Mouse (Mus musculus) megakaryocyte, adult 5-6 weeks (primary cell): Measurements from ENCODE around the gene Gdpd5. TPM values are rescaled to one million over a fixed set of nuclear protein-coding genes. Genes with fewer than 3 reads are reported as not detected.
A peak's percentile ranks its signal among the peaks of the same experiment; 100 is the strongest.
"Not testable (repeated sequence)": the region's sequence is repeated elsewhere in the genome, so short reads cannot be mapped to it uniquely, and the experiment has no call there.

Experiments used
- ATAC-seq: 2 replicates; pipeline ENCODE4 v1.8.0; 2016; ENCODE audit warnings: mild to moderate bottlenecking, inconsistent platforms; ENCODE audit not compliant: poor library complexity, severe bottlenecking
- total RNA-seq, 2 experiments: library from RNA; stranded (forward) in 1 of 2; stranded (reverse) in 1 of 2; fragments of 153-499, 151-499 nt in 1 of 2; fragments of 221-1000, 200-1000 nt in 1 of 2; gene quantifications; 2 replicates each; pipeline versions ENCODE4 v1.2.3 to v1.2.4; 2015 to 2017

The Gdpd5 gene
- total RNA-seq, 2 experiments from 2014 or later = 0.70 to 3.5 TPM

DNA sequence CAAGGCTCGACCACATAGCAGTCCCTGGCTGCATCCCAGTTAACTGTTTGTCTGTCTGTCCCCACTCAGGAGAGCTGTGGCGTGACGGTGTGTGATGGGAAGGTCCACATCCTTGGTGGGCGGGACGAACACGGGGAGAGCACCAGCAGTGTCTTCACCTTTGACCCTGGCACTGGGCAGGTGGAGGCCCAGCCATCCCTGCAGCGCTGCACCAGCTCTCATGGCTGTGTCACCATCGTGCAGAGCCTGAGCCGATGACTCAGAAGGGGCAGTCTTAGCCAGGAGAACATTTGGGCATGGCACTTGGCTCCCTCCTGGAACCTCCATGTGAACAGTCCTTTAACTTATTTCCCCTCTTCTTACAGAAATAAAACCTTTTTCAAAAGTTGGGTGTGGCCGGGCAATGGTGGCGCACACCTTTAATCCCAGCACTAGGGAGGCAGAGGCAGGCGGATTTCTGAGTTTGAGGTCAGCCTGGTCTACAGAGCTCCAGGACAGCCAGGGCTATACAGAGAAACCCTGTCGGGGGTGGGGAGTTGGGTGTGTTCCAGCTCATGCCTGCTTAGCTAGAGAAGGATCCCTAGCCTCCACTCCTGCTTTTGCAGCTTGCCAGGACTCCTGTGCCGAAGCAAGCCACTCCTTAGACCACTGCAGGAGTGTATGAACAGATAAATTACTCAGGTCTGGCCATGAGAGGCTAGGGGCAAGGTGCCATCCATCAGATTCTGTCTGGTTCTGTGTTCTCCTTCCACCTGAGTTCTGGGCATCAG lies 92.6 kb downstream of the Gdpd5 start:
- ATAC-seq = no peak

DNA sequence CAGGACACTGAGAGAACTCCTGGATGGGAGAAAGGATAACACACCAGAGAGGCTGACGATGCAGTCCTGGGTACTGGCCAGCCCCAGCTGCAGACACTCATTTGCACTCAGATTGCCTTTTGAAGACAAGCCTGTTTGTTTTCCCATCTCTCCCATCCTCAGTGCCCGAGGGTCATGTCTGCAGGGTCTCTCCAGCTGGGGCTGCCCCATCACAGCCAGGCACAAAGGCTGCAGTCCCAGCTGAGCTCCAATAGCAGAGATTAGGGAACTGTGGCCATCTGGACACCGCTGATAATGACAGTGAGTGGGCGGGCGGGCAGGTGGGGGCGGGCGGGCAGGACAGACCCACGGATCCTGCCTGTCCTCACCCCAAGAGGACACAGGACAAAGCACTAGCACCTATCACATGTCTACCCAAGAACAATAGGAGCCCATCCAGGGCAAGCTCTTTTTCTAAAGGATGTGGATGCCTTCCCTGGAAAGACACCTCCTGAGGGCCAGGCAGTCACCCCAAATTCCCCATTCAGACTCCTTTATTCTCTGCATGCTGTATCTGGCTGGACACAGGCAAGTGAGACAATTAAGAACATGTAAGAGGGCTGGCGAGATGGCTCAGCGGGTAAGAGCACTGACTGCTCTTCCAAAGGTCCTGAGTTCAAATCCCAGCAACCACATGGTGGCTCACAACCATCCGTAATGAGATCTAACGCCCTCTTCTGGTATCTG lies 93.8 kb downstream of the Gdpd5 start:
- ATAC-seq = no peak

DNA sequence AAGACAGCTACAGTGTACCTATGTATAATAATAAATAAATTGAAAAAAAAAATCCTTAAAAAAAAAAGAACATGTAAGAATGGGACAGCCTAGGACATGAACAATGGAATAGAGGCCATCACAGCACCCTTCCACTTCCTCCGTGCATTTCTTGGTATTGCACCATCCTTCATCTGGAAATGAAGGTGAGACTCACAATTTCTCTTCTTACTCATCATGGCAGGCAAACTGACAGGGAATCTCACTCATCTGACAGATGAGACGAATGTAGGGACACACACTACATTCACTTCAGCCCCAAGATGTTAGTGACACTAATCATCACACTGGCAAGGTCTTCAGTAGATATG lies 94.3 kb downstream of the Gdpd5 start:
- ATAC-seq = no peak

DNA sequence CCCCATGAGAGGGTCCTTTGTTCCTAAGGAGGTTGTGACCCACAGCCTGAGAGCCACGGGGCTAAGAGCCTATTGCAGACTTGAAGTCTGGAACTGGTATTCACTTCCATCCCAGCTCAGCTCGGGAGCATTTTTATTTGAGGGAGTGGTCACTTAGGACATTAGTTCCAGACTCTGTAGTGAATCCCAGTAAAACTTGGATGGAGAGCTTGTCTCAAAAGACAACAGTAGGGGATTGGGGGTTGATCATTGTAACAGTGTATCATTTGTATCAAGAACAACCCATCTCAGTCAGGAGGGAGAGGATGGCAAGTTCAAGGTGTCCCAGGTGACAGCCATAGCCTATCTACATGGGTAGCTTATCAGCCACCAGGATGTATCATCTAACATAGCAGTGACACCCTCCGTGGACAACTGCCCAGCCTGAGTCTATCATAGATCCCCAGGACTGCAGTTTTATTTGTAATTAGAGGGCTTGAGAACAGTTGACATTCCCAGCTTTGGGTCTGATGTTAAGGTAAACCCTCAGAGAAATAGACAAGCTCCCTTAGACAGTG lies 95.4 kb downstream of the Gdpd5 start:
- ATAC-seq = no peak

DNA sequence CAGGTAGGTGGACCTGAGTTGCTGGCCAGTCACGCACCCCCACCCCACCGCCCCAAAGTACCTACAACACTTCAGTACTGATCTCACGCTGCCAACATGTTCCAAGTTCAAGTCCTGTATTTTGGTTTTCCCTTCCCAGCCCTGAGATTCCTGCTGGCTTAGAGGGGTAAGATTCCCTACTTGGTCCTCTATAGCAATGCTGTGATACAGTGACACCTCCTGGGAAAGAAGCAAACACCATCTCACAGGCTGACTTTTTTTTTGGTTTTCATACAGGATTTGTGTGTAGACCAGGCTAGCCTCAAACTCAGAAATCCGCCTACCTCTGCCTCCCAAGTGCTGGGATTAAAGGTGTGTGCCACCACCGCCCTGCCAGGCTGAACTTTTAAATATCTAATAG lies 96.0 kb downstream of the Gdpd5 start:
- ATAC-seq = no peak

DNA sequence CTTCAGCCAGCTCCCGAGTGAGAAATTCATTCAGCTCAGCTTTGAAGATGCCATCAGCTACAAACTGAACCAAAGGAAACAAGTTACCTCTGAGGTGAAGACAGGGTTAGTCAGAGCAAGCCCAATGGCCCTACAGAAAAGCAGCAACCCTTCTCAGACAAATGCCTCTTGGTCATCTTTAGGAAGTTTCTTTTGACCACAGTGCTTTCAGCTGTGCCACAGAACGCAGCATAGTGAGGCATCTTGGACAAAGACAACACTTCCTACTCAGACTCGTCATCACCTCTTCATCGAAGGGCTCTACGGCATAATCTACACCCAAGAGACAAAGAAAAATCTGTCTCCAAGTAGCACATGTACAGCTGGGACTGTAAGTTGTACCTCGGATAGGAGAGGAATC lies 101.4 kb downstream of the Gdpd5 start:
- no peak for ATAC-seq

DNA sequence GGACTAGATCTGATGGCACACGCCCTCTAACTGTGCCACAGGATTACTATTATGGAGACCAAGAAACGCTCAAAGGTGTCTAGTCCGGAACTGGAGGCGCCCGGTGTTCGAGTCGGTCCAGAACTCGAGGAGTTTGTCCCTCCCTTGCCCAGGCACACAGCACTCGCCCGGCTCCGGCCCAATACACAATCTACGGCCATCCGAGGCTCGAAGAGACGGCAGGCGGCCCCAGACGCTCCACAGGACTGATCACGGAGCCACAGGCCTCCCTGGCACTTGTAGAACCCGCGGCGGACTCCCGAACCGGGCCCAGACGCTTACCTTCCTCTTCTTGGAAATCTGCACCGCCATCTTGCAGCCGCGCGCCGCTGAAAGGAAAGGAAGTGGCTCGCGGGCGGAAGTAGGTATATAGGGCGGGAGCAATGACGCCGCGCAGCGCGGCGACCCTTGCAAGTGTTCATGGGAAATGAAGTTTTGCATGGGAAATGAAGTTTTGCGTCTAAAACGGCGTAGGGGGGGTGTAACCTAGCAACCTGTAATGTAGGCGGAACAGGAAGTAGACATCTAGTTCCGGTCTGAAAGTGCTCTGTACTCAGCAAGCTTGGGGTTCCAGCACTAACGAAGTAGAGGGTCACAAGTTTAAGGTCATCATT lies 102.2 kb downstream of the Gdpd5 start, which contains the start of gene Rps3:
Gene Rps3, minus strand, starts transcription at position 468 of the 653 bp plus-strand sequence.
- ATAC-seq = peak; percentile 97

DNA sequence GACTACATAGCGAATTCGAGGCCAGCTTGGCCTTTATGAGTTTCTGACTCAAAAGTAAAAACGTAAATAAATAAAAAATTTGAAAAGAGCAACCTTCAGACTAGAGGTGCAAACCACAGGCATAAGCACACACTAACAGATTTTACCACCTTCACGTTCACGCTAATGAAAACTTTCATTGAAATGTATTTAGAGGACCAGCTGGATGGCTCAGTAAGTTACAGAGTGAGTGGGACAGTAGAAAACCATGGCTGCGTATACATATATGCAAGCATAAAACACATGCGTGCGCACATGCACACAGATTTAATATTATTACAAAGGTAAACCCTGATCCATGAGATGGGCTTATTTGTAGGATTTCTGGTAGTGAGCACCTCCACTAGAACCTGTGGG lies 102.7 kb downstream of the Gdpd5 start:
- 0 out of 2 replicates have a peak, but pooled peaks have one; percentile 1 for ATAC-seq

DNA sequence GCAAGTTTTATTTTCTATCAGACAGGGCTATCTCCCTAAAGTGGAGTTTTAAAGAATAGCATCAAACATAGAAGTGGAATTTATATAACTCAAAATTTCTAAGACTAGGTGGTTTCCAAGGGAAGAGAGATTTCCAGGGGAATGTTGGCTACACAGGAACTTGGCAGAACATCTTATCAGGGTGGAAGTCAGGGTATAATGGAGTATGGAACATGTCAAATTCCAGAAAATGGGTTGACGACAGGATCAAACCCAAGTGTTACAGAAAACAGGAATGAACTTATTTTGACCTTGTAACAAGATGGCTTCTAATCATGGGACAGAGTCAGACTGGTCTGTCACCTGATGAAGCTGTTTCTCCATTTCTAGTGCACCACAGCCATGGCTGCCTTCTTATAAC lies 103.5 kb downstream of the Gdpd5 start:
- ATAC-seq = no peak

DNA sequence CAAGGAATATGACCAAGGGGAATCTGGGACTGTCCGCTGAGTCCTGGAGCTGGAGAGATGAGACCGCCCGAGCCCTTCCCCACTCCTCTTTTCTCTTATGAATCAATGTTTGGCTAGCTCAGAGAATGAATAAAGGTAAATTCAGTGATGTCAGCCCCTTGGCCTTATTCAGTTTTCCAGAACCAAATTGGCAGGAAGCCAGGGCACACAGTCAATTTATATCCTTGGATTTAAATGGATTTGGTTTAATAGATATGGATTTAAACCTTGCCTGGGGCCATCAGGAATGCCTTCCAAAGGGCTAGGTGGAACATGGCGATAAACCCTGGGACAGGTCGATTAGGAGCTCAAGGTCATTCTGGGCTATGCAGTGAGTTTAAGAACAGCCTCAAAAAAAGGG lies 108.5 kb downstream of the Gdpd5 start:
- ATAC-seq = no peak

DNA sequence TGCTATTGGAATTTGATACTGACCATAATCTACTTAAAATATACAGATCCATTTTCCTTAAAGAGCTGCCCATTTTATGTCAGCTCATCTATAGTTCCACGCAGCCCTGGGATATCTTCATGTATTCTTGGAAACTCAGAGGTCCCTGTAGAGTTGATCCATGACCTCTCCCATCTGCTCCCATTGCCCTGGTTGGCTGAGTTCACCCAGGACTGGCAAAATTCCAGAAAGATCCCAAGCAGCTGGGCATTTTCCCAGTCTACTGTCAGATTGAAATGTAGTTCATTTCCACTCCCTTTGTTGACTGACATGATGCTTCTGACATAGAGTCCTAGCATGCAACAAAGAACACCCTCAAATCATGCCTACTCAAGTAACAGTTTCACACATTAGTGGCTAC lies 117.9 kb downstream of the Gdpd5 start:
- ATAC-seq = no peak

DNA sequence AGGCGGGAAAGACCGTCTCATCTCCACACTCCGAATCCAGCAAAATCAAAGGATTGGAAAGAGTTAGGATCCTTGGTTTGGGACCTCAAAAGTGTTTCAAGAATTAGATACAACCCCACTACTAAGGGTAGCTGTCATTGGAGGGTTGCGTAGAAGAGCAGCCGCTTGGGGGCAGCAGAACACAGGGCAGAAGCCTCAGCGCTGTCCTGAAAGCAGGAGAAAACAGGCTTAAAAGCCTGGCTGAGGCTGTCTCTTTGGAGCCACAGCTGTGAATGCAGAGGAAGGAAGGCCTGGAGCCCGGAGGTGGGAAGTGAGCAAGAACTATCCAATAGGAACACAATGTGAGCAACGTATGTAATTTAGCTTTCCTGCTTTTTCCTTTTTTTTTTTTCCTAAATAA lies 119.0 kb downstream of the Gdpd5 start:
- peak; percentile 96 for ATAC-seq

DNA sequence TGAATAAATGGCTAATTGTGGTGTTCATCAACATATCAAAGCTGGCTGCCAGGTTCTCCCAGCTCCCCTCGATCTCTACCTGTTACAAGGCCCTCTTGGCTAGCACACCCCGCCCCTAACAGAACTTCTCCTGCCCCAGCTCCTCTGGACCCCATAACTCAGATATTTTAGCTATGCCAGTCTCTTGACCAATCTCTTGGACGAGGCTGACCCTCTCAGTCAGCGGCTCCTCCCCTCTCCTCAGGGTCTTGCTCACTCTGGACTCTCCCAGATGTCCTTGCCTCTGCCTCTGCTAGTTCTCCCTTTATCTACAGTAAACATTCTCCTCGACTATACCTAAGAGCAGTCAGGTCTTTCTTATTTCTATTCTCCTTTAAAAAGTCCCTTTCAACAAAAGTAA lies 119.4 kb downstream of the Gdpd5 start:
- no peak for ATAC-seq

DNA sequence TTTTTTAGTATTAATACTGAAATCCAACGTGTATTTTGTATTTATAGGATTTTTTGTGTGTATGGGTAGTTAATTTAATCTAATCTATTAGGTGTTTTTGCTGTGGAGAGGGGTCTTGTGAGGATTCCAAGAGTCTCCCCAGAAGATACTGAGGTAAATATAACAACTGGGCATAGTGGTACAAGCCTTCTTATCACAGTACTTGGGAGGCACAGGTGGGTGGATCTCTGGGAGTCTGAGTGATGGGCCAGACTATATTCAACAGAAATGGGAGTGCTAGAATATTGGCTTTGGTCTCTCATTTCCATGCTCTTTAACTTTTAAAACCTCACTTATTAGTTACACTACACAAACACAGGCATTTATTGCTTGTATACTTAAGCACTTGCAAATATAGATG lies 119.9 kb downstream of the Gdpd5 start:
- ATAC-seq = no peak

DNA sequence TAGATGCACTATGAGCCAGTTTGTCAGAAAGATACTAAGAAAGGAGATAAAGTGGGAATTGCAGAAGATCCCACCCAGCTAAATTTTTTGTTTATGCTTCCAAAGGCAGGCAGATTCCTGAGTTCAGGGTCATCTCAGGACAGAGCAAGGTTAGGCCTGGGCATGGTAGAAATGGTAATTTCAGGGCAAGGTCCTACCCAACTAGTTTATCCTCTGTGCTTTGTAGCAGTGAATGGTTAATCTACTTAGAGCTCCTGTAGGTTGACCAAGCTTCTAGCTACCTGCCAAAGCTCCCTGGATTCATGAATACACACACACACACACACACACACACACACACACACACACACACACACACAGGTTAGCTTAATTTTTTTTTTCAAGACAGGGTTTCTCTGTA lies 123.3 kb downstream of the Gdpd5 start:
- no peak for ATAC-seq

DNA sequence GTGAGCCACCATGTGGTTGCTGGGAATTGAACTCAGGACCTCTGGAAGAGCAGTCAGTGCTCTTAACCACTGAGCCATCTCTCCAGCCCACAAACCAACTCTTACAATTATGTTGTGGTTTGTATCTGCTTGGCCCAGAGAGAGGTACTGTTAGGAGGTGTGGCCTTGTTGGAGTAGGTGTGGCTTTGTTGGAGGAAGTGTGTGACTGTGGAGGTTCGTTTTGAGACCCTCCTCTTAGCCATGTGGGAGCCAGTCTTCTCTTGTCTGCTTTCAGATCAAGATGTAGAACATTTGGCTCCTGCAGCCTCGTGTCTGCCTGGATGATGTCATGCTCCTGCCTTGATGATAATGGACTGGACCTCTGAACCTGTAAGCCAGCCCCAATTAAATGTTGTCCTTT lies 127.0 kb downstream of the Gdpd5 start:
- ATAC-seq = not testable (repeated sequence)

DNA sequence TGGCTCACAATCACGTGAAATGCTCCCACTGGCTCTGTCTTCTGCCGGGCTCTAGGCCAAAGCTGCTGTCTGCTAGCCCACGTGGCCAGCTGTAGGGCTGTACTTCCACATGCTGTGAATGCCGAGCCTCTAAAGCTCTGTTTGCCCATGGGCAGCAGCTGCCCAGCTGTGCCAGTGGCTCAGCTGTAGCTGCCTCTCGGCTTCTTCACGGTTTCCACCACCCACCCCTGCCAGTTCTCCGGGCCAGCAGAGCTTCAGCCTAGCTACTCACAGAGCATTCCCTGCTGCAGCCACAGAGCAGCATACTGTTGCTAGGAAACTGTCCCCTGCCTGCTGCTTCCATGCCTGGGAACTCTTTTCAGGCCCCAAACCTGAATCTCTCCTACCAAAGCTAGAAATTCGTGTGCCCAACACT lies 128.9 kb downstream of the Gdpd5 start:
- ATAC-seq = no peak
